Mouse (Mus musculus) T-helper 17 cell (primary cell): ENCODE measurements around the gene Entpd5.

Experiments used
- in situ Hi-C, 2 experiments: fragments of 300-600 bp; cut with MboI, MseI; formaldehyde crosslinking; loops; 1 replicate in 1 of 2; 2 replicates in 1 of 2; pipeline ENCODE4 v1.15.1; 2025; ENCODE audit warnings: high pct_unique_total_duplicates in 2 of 2

Gene Entpd5

GRCm38 (mm10) chr12:84408819-84409507 is at the start of gene Entpd5, which contains the start of gene Bbof1:
Gene Entpd5 (minus strand): TSS chr12:84409029.
Gene Bbof1 (plus strand): TSS chr12:84409071.
- in situ Hi-C loops: no loop called here

GRCm38 (mm10) chr12:84456911-84457310 is 48.1 kb upstream of the Entpd5 start:
- in situ Hi-C loops: no loop called here

GRCm38 (mm10) chr12:84451801-84452200 is 43.0 kb upstream of the Entpd5 start:
- in situ Hi-C loops: no loop called here

GRCm38 (mm10) chr12:84450718-84451646 is 42.2 kb upstream of the Entpd5 start, which contains the start of the genes Aldh6a1 and Lin52:
Gene Aldh6a1 (minus strand): TSS chr12:84451004.
Gene Lin52 (plus strand): TSS chr12:84451422.
- in situ Hi-C loops: no loop called here

GRCm38 (mm10) chr12:84450351-84450717 is 41.5 kb upstream of the Entpd5 start:
- in situ Hi-C loops: no loop called here

- in situ Hi-C loops: loop anchor here in 1 of 2 experiments (25.0 kb wide), 1 partner anchor 1387 kb away; no protein-coding TSS in a partner anchor
Observed at GRCm38 (mm10) chr12:84449887-84450286, 41.1 kb upstream of the Entpd5 start.

- in situ Hi-C loops: loop anchor here in 1 of 2 experiments (25.0 kb wide), 1 partner anchor 1389 kb away; no protein-coding TSS in a partner anchor
Observed at GRCm38 (mm10) chr12:84448181-84448580, 39.4 kb upstream of the Entpd5 start.

- in situ Hi-C loops: loop anchor here in 1 of 2 experiments (25.0 kb wide), 1 partner anchor 1390 kb away; no protein-coding TSS in a partner anchor
Observed at GRCm38 (mm10) chr12:84447386-84447785, 38.6 kb upstream of the Entpd5 start.

- in situ Hi-C loops: loop anchor here in 1 of 2 experiments (25.0 kb wide), 1 partner anchor 1395 kb away; no protein-coding TSS in a partner anchor
Observed at GRCm38 (mm10) chr12:84442526-84442925, 33.7 kb upstream of the Entpd5 start.

GRCm38 (mm10) chr12:84438697-84439096 is 29.9 kb upstream of the Entpd5 start:
- in situ Hi-C loops: loop anchor here in 1 of 2 experiments (25.0 kb wide), 1 partner anchor 1399 kb away; no protein-coding TSS in a partner anchor

- in situ Hi-C loops: loop anchor here in 1 of 2 experiments (25.0 kb wide), 1 partner anchor 1407 kb away; no protein-coding TSS in a partner anchor
Observed at GRCm38 (mm10) chr12:84429825-84430224, 21.0 kb upstream of the Entpd5 start.

GRCm38 (mm10) chr12:84423990-84424389 is 15.2 kb upstream of the Entpd5 start:
- in situ Hi-C loops: no loop called here

GRCm38 (mm10) chr12:84417605-84417922 is 8.7 kb upstream of the Entpd5 start:
- in situ Hi-C loops: no loop called here

- in situ Hi-C loops: no loop called here
Observed at GRCm38 (mm10) chr12:84416834-84417604, 8.2 kb upstream of the Entpd5 start, which contains the start of gene Rnf113a2. Gene Rnf113a2 (plus strand): TSS chr12:84417196.

GRCm38 (mm10) chr12:84407874-84408818 is 683 bp downstream of the Entpd5 start:
- in situ Hi-C loops: no loop called here

GRCm38 (mm10) chr12:84407259-84407658 is 1.6 kb downstream of the Entpd5 start:
- in situ Hi-C loops: no loop called here

GRCm38 (mm10) chr12:84404541-84404940 is 4.3 kb downstream of the Entpd5 start:
- in situ Hi-C loops: no loop called here

- in situ Hi-C loops: no loop called here
Observed at GRCm38 (mm10) chr12:84402923-84403322, 5.9 kb downstream of the Entpd5 start.

- in situ Hi-C loops: no loop called here
Observed at GRCm38 (mm10) chr12:84400653-84401052, 8.2 kb downstream of the Entpd5 start.

- in situ Hi-C loops: no loop called here
Observed at GRCm38 (mm10) chr12:84400068-84400467, 8.8 kb downstream of the Entpd5 start.
